Mouse (Mus musculus) R1 (cell line): Measurements from ENCODE around the gene Ly6g5c.
A peak's percentile ranks its signal among the peaks of the same experiment; 100 is the strongest.

ENCODE experiments used
- DNase-seq: peaks from one replicate; pipeline ENCODE4 v3.0.0-alpha.2; 2018; ENCODE audit warnings: low read depth, low spot score

The Ly6g5c gene

GRCm38 (mm10) chr17:35139269-35139668, 31.2 kb downstream of the Ly6g5c start:
- DNase-seq = no peak

- no peak for DNase-seq
Measured at GRCm38 (mm10) chr17:35140490-35140996, 32.5 kb downstream of the Ly6g5c start.

DNA sequence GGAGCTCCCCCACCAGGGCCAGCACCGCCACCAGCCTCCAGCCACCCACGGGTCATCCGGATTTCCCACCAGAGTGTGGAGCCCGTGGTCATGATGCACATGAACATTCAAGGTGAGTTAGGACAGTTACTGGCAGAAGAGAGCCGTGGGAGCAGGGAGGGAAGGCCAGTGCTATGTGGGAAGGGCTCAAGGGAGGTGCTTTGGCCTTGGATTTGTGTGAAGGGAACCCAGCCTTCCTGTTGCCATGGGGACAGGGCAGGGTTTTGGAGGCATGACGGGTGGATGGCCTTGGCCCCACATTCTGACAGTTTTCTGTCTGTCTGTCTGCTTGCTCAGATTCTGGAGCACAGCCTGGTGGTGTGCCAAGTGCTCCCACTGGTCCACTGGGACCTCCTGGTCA, 33.9 kb downstream of the Ly6g5c start:
- DNase-seq = peak; percentile 66

DNA sequence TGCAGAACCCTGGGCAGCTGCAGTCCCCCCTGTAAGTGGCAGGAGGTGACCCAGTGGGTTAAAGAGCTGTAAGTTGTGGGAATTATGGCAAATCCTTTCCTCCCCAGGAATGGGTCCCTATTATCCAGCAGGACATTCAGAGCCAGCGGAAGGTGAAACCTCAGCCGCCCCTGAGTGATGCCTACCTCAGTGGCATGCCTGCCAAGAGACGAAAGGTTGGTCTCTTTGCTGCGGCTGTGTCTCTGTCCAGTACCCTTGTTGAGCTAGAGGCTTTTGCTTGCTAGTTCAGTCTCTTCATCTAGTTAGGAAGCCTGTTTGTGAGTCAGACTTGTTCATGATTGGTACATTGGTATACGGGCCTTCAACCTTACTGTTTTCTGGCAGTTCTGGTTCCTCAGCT, 38.1 kb downstream of the Ly6g5c start:
- DNase-seq = no peak

- no peak for DNase-seq
Measured at GRCm38 (mm10) chr17:35147348-35147747, 39.3 kb downstream of the Ly6g5c start.

GRCm38 (mm10) chr17:35147922-35148639, 40.0 kb downstream of the Ly6g5c start:
- no peak for DNase-seq

- no peak for DNase-seq
Measured at GRCm38 (mm10) chr17:35152121-35152520, 44.0 kb downstream of the Ly6g5c start.

- no peak for DNase-seq
Measured at GRCm38 (mm10) chr17:35153077-35153476, 45.0 kb downstream of the Ly6g5c start.

DNA sequence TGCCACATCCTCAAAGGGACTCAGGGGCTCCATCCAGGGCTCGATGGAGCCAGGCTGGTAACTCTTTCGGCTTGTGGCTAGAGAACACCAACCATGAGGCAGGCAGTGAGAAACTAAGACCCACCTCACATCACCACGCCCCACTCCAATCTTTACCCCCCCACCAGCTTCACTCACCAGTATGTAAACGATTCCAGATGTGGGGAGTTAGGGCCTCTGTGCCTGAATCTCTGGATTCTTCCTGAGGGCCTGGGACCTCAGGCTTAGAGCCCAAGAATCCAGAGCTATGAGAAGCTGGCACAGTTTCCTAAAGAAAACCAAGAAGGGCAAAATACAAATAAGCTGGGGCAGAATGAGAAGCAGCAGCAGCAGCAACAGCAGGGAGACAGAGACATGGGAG, 45.9 kb downstream of the Ly6g5c start:
- DNase-seq = no peak

DNA sequence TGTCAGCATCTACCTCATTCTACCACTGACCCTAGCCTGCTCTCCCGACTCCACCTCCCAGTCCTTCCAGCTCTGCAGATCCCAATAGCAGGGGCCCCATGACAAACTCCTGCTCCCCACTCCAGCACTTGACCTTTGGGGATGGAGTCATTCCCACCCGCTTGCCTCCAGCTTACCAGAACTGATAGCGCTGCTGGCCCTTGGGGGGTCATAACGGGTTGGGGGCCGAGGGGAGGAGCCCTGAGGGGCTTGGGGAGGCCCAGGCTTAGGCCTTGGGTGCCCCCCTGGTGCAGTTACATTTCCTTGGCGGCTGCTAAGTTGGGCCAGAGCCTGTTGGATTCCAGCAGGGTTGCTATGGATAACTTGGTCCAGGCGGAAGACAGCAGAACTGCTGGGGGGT, 46.5 kb downstream of the Ly6g5c start:
- DNase-seq = no peak

- DNase-seq = no peak
Measured at GRCm38 (mm10) chr17:35155451-35155850, 47.4 kb downstream of the Ly6g5c start.

GRCm38 (mm10) chr17:35156461-35157200, 48.6 kb downstream of the Ly6g5c start:
- no peak for DNase-seq

- no peak for DNase-seq
Measured at GRCm38 (mm10) chr17:35157254-35157653, 49.2 kb downstream of the Ly6g5c start.

- DNase-seq = no peak
Measured at GRCm38 (mm10) chr17:35157661-35158175, 49.6 kb downstream of the Ly6g5c start.

- no peak for DNase-seq
Measured at GRCm38 (mm10) chr17:35158850-35159593, 50.9 kb downstream of the Ly6g5c start.

GRCm38 (mm10) chr17:35159638-35160037, 51.6 kb downstream of the Ly6g5c start:
- no peak for DNase-seq

GRCm38 (mm10) chr17:35161421-35161820, 53.3 kb downstream of the Ly6g5c start:
- no peak for DNase-seq
